Mouse (Mus musculus) heart, postnatal 0 days (tissue): ENCODE measurements around the gene Gm42420. TPM values are rescaled to one million over a fixed set of nuclear protein-coding genes. Genes with fewer than 3 reads are reported as not detected.

Source experiments
- ATAC-seq: fragments of 200-750 bp; cut with Nextera tagmentation; 2 replicates; pipeline ENCODE4 v1.8.0; 2017; ENCODE audit warnings: low read depth, moderate number of reproducible peaks, moderate library complexity; ENCODE audit not compliant: insufficient read depth
- DNase-seq: peaks from one replicate; pipeline ENCODE4 v3.0.0-alpha.2; 2016; ENCODE audit warnings: low spot score
- H3K27ac ChIP-seq: fragments of 300-500 bp; sonication (generic); 2 replicates; pipeline ENCODE4 v1.5.1; 2014; ENCODE audit warnings: low read depth, mild to moderate bottlenecking
- H3K27me3 ChIP-seq: fragments of 300-500 bp; sonication (generic); 2 replicates; pipeline ENCODE4 v1.6.1; 2014; ENCODE audit warnings: low read length, mixed read lengths; ENCODE audit not compliant: control insufficient read depth, insufficient read depth
- H3K36me3 ChIP-seq: fragments of 300-500 bp; sonication (generic); replicated peaks from 2 replicates; pipeline ENCODE4 v1.6.1; 2014; ENCODE audit warnings: low read length, mixed read lengths; ENCODE audit not compliant: control insufficient read depth, insufficient read depth
- H3K4me1 ChIP-seq: fragments of 300-500 bp; sonication (generic); 2 replicates; pipeline ENCODE4 v1.6.1; 2014; ENCODE audit warnings: antibody characterized with exemption; ENCODE audit not compliant: control insufficient read depth, insufficient read depth
- H3K4me2 ChIP-seq: fragments of 300-500 bp; sonication (generic); 2 replicates; pipeline ENCODE4 v1.6.1; 2014; ENCODE audit warnings: low read depth, mild to moderate bottlenecking, low read length, moderate library complexity
- H3K4me3 ChIP-seq: fragments of 300-500 bp; sonication (generic); 2 replicates; pipeline ENCODE4 v1.5.1; 2014; ENCODE audit warnings: low read depth, low read length
- H3K9ac ChIP-seq: fragments of 300-500 bp; sonication (generic); replicated peaks from 2 replicates; pipeline ENCODE4 v1.6.1; 2014; ENCODE audit warnings: low read depth, low read length, mixed read lengths
- H3K9me3 ChIP-seq: fragments of 300-500 bp; sonication (generic); replicated peaks from 2 replicates; pipeline ENCODE4 v1.6.1; 2016; ENCODE audit warnings: low read length; ENCODE audit not compliant: control insufficient read depth
- CTCF ChIP-seq: IDR thresholded peaks from 2 replicates; pipeline ENCODE4 v1.5.1; 2016; ENCODE audit warnings: antibody characterized with exemption, control low read depth, low read depth
- EP300 ChIP-seq: IDR thresholded peaks from 2 replicates; pipeline ENCODE4 v1.6.1; 2016; ENCODE audit warnings: antibody characterized with exemption, low read depth
- WGBS: fragments of 180-500 bp; shearing (Covaris S2); extraction: QIAGEN DNeasy Blood & Tissue Kit; methylation state at CpG from one replicate; pipeline ENCODE4 v1.1.7; 2014; 5-methylcytosine and 5-hydroxymethylcytosine counted together
- polyA plus RNA-seq: library from polyadenylated mRNA; unstranded; fragments of >200 nt; fragmentation: Nextera tagmentation; extraction: Ambion mirVana; gene quantifications from 2 replicates; pipeline ENCODE4 v1.2.1, GENCODE M21; 2015
- total RNA-seq: library from RNA; depleted of rRNA; stranded (reverse); fragments of >200 nt; gene quantifications from 2 replicates; pipeline ENCODE4 v1.2.3, GENCODE M21; 2014; ENCODE audit warnings: low replicate concordance

Gene Gm42420
- total and polyA plus RNA-seq, 2 experiments from 2014 or later, result 2.7 TPM; not detected in 1

DNA sequence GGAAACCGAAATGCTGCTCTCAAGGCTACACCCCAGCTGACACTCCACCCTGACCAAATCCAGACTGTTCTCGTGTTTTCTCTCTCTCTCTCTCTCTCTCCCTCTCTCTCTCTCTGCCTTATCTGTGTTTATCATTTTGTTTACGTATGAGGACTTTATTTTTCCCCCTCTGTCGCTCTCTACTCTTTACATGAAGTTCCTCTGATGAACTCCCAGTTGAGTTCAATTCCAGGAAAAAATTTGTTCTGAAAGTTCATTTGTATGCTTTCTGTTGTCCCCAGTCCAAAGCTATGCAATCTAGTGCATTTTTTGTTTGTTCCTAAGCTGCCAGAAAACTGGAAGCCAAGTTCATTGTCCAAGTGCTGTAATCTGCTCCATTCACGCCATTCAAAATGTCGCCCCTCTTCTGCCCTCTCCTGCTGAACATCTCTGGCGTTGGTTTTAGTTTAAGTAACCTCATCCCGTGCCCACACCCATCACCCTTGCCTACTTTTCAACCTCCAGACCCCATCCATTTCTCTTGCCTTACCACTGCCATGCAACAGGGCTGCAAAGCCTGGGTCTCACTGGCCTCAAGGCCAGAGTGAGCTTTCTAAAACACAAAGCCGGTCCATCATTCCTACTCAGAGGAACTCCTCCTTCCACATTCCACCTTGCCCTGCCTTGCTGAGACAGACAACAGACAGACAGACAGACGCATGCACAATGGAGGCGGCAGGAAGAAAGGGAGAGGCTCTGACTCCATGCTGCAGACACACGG, 30.5 kb upstream of the Gm42420 start:
- ATAC-seq (no peak), DNase-seq (no peak)
- no peak for TF ChIP-seq CTCF
- no peak for TF ChIP-seq EP300
- H3K36me3 ChIP-seq, result no peaks in the 10 kb centered on the region
- H3K27ac ChIP-seq, result peak overlapping the region; percentile 64
- H3K4me3 ChIP-seq, result 0 out of 2 replicates have a peak overlapping the region, but pooled peaks have one; percentile 5
- no peak overlapping the region for H3K9ac ChIP-seq
- H3K27me3 ChIP-seq, result no peaks in the 10 kb centered on the region
- no peaks in the 10 kb centered on the region for H3K4me1 ChIP-seq
- peak overlapping the region; percentile 80 for H3K4me2 ChIP-seq
- H3K9me3 ChIP-seq, result no peaks in the 10 kb centered on the region
- WGBS, result 63% methylated on average over 12 of the region's 12 CpGs

DNA sequence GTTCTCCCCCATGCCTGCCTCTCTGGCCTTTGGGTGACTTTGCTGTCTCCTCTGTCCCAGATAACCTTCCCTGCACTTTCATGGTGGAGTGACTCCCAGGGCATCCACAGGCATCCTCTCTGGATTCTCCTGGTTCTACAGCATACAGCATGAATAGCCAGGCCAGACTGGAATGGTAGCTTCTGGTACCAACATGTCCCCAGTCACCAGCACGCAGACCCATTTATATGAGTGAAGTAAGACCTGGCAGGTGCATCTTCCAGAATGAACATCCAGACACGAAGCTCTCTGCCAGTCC, 30.0 kb upstream of the Gm42420 start:
- no peaks in the 10 kb centered on the region for H3K4me1 ChIP-seq
- no peak for ATAC-seq

GRCm38 (mm10) chr6:39556900-39557659, 28.5 kb upstream of the Gm42420 start:
- Histone ChIP-seq H3K4me1 (no peaks in the 10 kb centered on the region), H3K27ac (peak overlapping the region; percentile 88), H3K4me3 (peak overlapping the region; percentile 77), H3K36me3 (no peaks in the 10 kb centered on the region), H3K9me3 (no peaks in the 10 kb centered on the region), H3K9ac (peak overlapping the region; percentile 84), H3K4me2 (peak overlapping the region; percentile 80), H3K27me3 (no peaks in the 10 kb centered on the region)
- 1% methylated on average over 51 of the region's 54 CpGs for WGBS
- DNase-seq (no peak), ATAC-seq (peak; percentile 66)
- no peak for TF ChIP-seq EP300
- no peak for TF ChIP-seq CTCF

More for the DNA sequence above, 30.0 kb upstream of the Gm42420 start:
- WGBS, result 65% methylated on average over 2 of the region's 2 CpGs
- no peak overlapping the region for H3K9ac ChIP-seq
- no peaks in the 10 kb centered on the region for H3K36me3 ChIP-seq
- peak overlapping the region; percentile 80 for H3K4me2 ChIP-seq
- H3K4me3 ChIP-seq, result no peak overlapping the region
- no peaks in the 10 kb centered on the region for H3K27me3 ChIP-seq
- no peak for DNase-seq
- no peaks in the 10 kb centered on the region for H3K9me3 ChIP-seq
- TF ChIP-seq EP300 (no peak), CTCF (no peak)
- peak overlapping the region; percentile 64; the same call in 1 of the 2 replicates for H3K27ac ChIP-seq

- H3K27ac ChIP-seq, result peak within 1 kb of the TSS; percentile 88
- H3K36me3 ChIP-seq, result no peaks in the 10 kb centered on the region
- H3K4me1 ChIP-seq, result no peaks in the 10 kb centered on the region
- ATAC-seq, result peak; percentile 85
- TF ChIP-seq CTCF (no peak), EP300 (no peak)
- no peaks in the 10 kb centered on the region for H3K9me3 ChIP-seq
- H3K4me2 ChIP-seq, result peak within 1 kb of the TSS; percentile 80
- peak within 1 kb of the TSS; percentile 77 for H3K4me3 ChIP-seq
- H3K27me3 ChIP-seq, result no peaks in the 10 kb centered on the region
- 2% methylated on average over 30 of the region's 50 CpGs for WGBS
- H3K9ac ChIP-seq, result peak within 1 kb of the TSS; percentile 84
- peak; percentile 65 for DNase-seq
These were observed 27.8 kb upstream of the Gm42420 start, which contains the start of gene Dennd2a for GRCm38 (mm10) chr6:39557723-39558261. TSS of gene Dennd2a (minus strand) at chr6:39557867.

DNA sequence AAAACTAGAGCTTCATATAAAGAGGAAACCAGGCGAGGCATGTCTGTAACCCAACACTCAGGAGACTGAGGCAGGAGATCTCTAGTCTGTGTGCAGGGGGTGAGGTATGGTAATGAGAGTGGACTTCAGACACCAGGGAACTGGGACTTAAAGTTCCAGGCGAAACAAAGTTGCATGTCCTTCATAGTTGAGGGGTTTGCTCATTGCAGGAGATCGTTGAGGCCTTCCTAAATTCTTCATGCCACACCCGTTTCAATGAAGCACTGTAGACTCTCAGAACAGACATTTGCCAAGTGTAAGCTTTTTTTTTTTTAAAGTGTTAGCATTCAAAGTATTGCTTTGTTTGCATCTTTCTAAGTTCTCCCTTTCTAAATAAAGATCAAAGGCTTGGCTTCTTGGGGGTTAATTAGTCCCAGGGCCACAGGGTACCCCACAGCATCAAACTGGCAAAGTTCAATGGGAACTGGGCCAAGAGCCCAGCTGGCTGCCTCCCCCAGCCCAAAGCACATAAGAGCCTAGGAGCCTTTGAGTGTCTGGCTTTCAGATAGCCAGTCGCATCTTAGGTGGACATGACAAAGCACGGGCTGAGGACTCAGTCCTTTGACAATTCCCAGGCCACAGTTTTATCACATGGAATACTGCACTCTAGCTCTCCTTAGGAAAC, 26.1 kb upstream of the Gm42420 start:
- Histone ChIP-seq H3K9ac (no peak overlapping the region), H3K4me3 (no peak overlapping the region), H3K27ac (no peak overlapping the region), H3K36me3 (no peaks in the 10 kb centered on the region), H3K4me2 (no peak overlapping the region), H3K27me3 (no peaks in the 10 kb centered on the region), H3K9me3 (no peaks in the 10 kb centered on the region), H3K4me1 (no peaks in the 10 kb centered on the region)
- TF ChIP-seq EP300 (no peak), CTCF (no peak)
- 69% methylated on average over 6 of the region's 6 CpGs for WGBS
- ATAC-seq, result no peak
- DNase-seq, result no peak
